Mouse (Mus musculus): ENCODE data around the gene Papss2. TPM values are rescaled to one million over a fixed set of nuclear protein-coding genes. Genes with fewer than 3 reads are reported as not detected.
"Not testable (repeated sequence)": the region's sequence is repeated elsewhere in the genome, so short reads cannot be mapped to it uniquely, and the experiment has no call there.

Gene Papss2
- total RNA-seq, 2 experiments from 2014 or later, result 4.8 to 5.1 TPM

- intact Hi-C loops (cut with DNase I), result no loop called here
- H3K4me3 ChIP-seq, result no peak overlapping the region
- no peak overlapping the region for H3K27ac ChIP-seq
- TF ChIP-seq CTCF (IDR thresholded peaks at IDR 0.05), result no peak
- DNase-seq, result no peak
Measured at GRCm38 (mm10) chr19:32653630-32654362, 58.2 kb downstream of the Papss2 start.

- intact Hi-C loops (cut with DNase I), result no loop called here
- DNase-seq, result no peak
- H3K4me3 ChIP-seq, result no peak overlapping the region
- no peak for TF ChIP-seq CTCF (IDR thresholded peaks at IDR 0.05)
- no peak overlapping the region for H3K27ac ChIP-seq
Measured at GRCm38 (mm10) chr19:32659346-32659745, 63.8 kb downstream of the Papss2 start.

GRCm38 (mm10) chr19:32662936-32663335 lies 67.3 kb downstream of the Papss2 start:
- Histone ChIP-seq H3K4me3 (no peak overlapping the region), H3K27ac (no peak overlapping the region)
- intact Hi-C loops (cut with DNase I), result no loop called here
- no peak for TF ChIP-seq CTCF (IDR thresholded peaks at IDR 0.05)
- DNase-seq, result no peak

- no peak for TF ChIP-seq CTCF (IDR thresholded peaks at IDR 0.05)
- Histone ChIP-seq H3K27ac (no peak overlapping the region), H3K4me3 (no peak overlapping the region)
- DNase-seq, result peak; percentile 19
- intact Hi-C loops (cut with DNase I), result no loop called here
Measured at GRCm38 (mm10) chr19:32665243-32665642, 69.7 kb downstream of the Papss2 start.

GRCm38 (mm10) chr19:32667830-32668229 lies 72.2 kb downstream of the Papss2 start:
- H3K27ac ChIP-seq; DNase-seq; H3K4me3 ChIP-seq; intact Hi-C loops (cut with DNase I): not testable (repeated sequence)

- DNase-seq, result no peak
- Histone ChIP-seq H3K27ac (no peak overlapping the region), H3K4me3 (no peak overlapping the region)
- intact Hi-C loops (cut with DNase I), result no loop called here
- TF ChIP-seq CTCF (IDR thresholded peaks at IDR 0.05), result no peak
Measured at GRCm38 (mm10) chr19:32675766-32676165, 80.2 kb downstream of the Papss2 start.

- intact Hi-C loops (cut with DNase I), result loop anchor here (10.0 kb wide), 1 partner anchor 86 kb away; the partner anchor contains the start of gene Papss2
- no peak for TF ChIP-seq CTCF (IDR thresholded peaks at IDR 0.05)
- DNase-seq, result no peak
- H3K27ac ChIP-seq, result no peak overlapping the region
- H3K4me3 ChIP-seq, result peak overlapping the region; percentile 54
Measured at GRCm38 (mm10) chr19:32680894-32681293, 85.3 kb downstream of the Papss2 start.

- intact Hi-C loops (cut with DNase I), result loop anchor here (10.0 kb wide), 1 partner anchor 88 kb away; the partner anchor contains the start of gene Papss2
- Histone ChIP-seq H3K4me3 (no peak overlapping the region), H3K27ac (no peak overlapping the region)
- DNase-seq, result no peak
- no peak for TF ChIP-seq CTCF (IDR thresholded peaks at IDR 0.05)
Measured at GRCm38 (mm10) chr19:32683081-32683480, 87.5 kb downstream of the Papss2 start.

- no peak overlapping the region for H3K27ac ChIP-seq
- no peak overlapping the region for H3K4me3 ChIP-seq
- intact Hi-C loops (cut with DNase I), result loop anchor here (2.0 to 10.0 kb wide), 2 partner anchors 93 to 717 kb away; partner anchors contain the start of gene Papss2
- no peak for DNase-seq
- no peak for TF ChIP-seq CTCF (IDR thresholded peaks at IDR 0.05)
Measured at GRCm38 (mm10) chr19:32687721-32688120, 92.1 kb downstream of the Papss2 start.

- not testable (repeated sequence) for H3K27ac ChIP-seq, H3K4me3 ChIP-seq, DNase-seq
- intact Hi-C loops (cut with DNase I), result loop anchor here (2.0 to 10.0 kb wide), 2 partner anchors 93 to 717 kb away; partner anchors contain the start of gene Papss2
Measured at GRCm38 (mm10) chr19:32688227-32688626, 92.6 kb downstream of the Papss2 start.

- Histone ChIP-seq H3K27ac (no peak overlapping the region), H3K4me3 (no peak overlapping the region)
- DNase-seq, result peak; percentile 29
- TF ChIP-seq CTCF (IDR thresholded peaks at IDR 0.05), result peak; percentile 68
- intact Hi-C loops (cut with DNase I), result loop anchor here (2.0 to 10.0 kb wide), 3 partner anchors 95 to 719 kb away; partner anchors contain the start of gene Papss2
Measured at GRCm38 (mm10) chr19:32689724-32690123, 94.1 kb downstream of the Papss2 start.

- Histone ChIP-seq H3K4me3 (no peak overlapping the region), H3K27ac (no peak overlapping the region)
- intact Hi-C loops (cut with DNase I), result no loop called here
- no peak for TF ChIP-seq CTCF (IDR thresholded peaks at IDR 0.05)
- no peak for DNase-seq
Measured at GRCm38 (mm10) chr19:32696674-32697073, 101.1 kb downstream of the Papss2 start.

GRCm38 (mm10) chr19:32702191-32702590 lies 106.6 kb downstream of the Papss2 start:
- no peak for TF ChIP-seq CTCF (IDR thresholded peaks at IDR 0.05)
- no peak overlapping the region for H3K27ac ChIP-seq
- DNase-seq, result no peak
- H3K4me3 ChIP-seq, result no peak overlapping the region
- intact Hi-C loops (cut with DNase I), result no loop called here

GRCm38 (mm10) chr19:32708996-32709395 lies 113.4 kb downstream of the Papss2 start:
- no peak overlapping the region for H3K27ac ChIP-seq
- TF ChIP-seq CTCF (IDR thresholded peaks at IDR 0.05), result no peak
- intact Hi-C loops (cut with DNase I), result no loop called here
- H3K4me3 ChIP-seq, result no peak overlapping the region
- DNase-seq, result no peak

Measured in gastrocnemius, adult 2 months (tissue).